Mouse (Mus musculus) limb, embryonic 14.5 days (tissue): ENCODE measurements at regions not wholly inside any gene's neighbourhood (a gene's known extent, or its start where the extent isn't known, plus 50 kb on each side); places are given as distances from the start of the nearest gene placed in this dataset.

Experiments used
- ATAC-seq: fragments of 200-750 bp; cut with Nextera tagmentation; 2 replicates; pipeline ENCODE4 v1.8.0; 2017; ENCODE audit warnings: low read depth, moderate number of reproducible peaks, moderate TSS enrichment; ENCODE audit not compliant: low FRiP score
- DNase-seq: peaks from one replicate; pipeline ENCODE4 v3.0.0-alpha.2; 2015; ENCODE audit warnings: low spot score
- H3K27ac ChIP-seq: fragments of 300-500 bp; sonication (generic); replicated peaks from 2 replicates; pipeline ENCODE4 v1.5.1; 2014; ENCODE audit warnings: low read depth, mild to moderate bottlenecking, low read length, moderate library complexity, mixed read lengths
- H3K27me3 ChIP-seq: fragments of 300-500 bp; sonication (generic); 2 replicates; pipeline ENCODE4 v1.6.1; 2014; ENCODE audit warnings: low read length, mixed read lengths; ENCODE audit not compliant: control insufficient read depth, insufficient read depth
- H3K36me3 ChIP-seq: fragments of 300-500 bp; sonication (generic); 2 replicates; pipeline ENCODE4 v1.6.1; 2014; ENCODE audit warnings: mild to moderate bottlenecking, low read length, moderate library complexity, mixed read lengths; ENCODE audit not compliant: control insufficient read depth, insufficient read depth
- H3K4me1 ChIP-seq: fragments of 300-500 bp; sonication (generic); 2 replicates; pipeline ENCODE4 v1.6.1; 2014; ENCODE audit warnings: antibody characterized with exemption, low read length, mixed read lengths; ENCODE audit not compliant: control insufficient read depth, insufficient read depth
- H3K4me2 ChIP-seq: fragments of 300-500 bp; sonication (generic); replicated peaks from 2 replicates; pipeline ENCODE4 v1.6.1; 2014; ENCODE audit warnings: low read depth, mild to moderate bottlenecking, low read length, moderate library complexity; ENCODE audit not compliant: severe bottlenecking
- H3K4me3 ChIP-seq: fragments of 300-500 bp; sonication (generic); replicated peaks from 2 replicates; pipeline ENCODE4 v1.5.1; 2014; ENCODE audit warnings: low read length
- H3K9ac ChIP-seq: fragments of 300-500 bp; sonication (generic); 2 replicates; pipeline ENCODE4 v1.6.1; 2014; ENCODE audit warnings: mild to moderate bottlenecking, low read depth, low read length, moderate library complexity; ENCODE audit not compliant: severe bottlenecking
- H3K9me3 ChIP-seq: fragments of 300-500 bp; sonication (generic); 2 replicates; pipeline ENCODE4 v1.6.1; 2016; ENCODE audit warnings: low read length; ENCODE audit not compliant: control insufficient read depth
- POLR2A ChIP-seq: fragments of 200-500 bp; IDR thresholded peaks from 2 replicates; pipeline ENCODE4 v1.8.0; 2012; ENCODE audit warnings: inconsistent platforms, mild to moderate bottlenecking, moderate library complexity, borderline replicate concordance; ENCODE audit not compliant: insufficient read depth, insufficient read length; ENCODE audit errors: extremely low read depth
- WGBS: fragments of 180-500 bp; shearing (Covaris S2); extraction: QIAGEN DNeasy Blood & Tissue Kit; methylation state at CpG from one replicate; pipeline ENCODE4 v1.1.7; 2014; 5-methylcytosine and 5-hydroxymethylcytosine counted together

DNA sequence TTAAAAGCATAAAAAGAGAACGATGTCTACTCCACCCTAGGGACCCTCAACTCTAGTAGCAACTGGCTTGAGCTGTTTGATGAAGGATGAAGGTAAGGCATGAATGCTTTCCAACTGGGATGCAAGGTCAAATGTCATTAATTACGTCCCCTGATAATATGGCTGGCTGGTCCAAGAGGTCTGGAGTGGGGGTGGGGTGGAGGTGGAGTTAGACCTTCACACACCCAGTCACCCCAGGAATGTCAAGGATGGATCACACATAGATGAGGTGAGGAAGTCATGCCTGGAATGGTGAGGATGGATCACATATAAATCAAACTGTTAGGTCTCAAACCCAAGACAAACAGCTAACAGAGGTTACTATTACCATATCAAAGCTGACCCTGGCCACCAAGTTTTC lies 177.2 kb upstream of the Jmjd1c start:
- peaks cover 48% of the 10 kb centered on the region for H3K4me1 ChIP-seq
- 76% methylated on average over 2 of the region's 2 CpGs for WGBS
- TF ChIP-seq POLR2A: no peak
- H3K4me2 ChIP-seq: no peak overlapping the region
- DNase-seq (no peak), ATAC-seq (no peak)
- no peaks in the 10 kb centered on the region for H3K27me3 ChIP-seq
- no peak overlapping the region for H3K27ac ChIP-seq
- H3K4me3 ChIP-seq: no peak overlapping the region
- H3K9ac ChIP-seq: no peak overlapping the region
- H3K9me3 ChIP-seq: no peaks in the 10 kb centered on the region
- no peaks in the 10 kb centered on the region for H3K36me3 ChIP-seq

DNA sequence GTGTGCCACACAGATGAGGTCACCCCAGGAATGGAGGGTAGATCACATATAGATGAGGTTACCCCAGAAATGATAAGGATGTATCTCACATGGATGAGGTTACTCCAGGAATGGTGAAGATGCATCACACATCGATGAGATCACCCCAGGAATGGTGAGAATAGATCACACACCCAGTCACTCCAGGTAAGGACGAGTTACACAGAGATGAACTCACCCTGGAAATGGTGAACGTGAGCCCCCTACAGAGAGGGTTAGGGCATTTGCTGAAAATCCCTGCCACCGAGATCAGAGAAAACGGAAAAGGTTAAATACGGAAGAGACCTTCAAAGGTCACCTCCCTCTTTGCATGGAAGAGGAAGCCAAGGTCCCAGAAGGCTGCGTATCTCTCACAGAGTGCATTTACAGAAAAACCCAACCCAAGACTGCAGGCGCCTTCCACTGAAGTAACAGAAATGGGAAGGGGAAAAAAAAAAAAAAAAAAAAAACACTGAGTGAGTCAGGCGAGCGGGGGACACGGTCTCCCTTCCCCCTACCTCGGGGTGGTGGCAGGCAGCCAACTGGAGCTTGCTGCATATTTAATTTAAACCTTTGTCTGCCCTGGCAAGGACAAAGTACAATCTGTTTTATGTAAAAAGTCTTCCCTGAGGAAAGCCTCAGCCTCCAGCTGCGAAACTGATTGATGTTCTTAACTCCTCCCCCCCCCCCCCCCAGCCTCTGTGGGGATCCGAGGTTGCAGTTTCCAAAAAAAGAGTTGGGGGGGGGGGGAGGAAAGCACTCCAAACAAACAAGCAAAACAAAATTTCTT lies 175.8 kb upstream of the Jmjd1c start:
- Histone ChIP-seq H3K4me3 (peak overlapping the region; percentile 15), H3K4me2 (peak overlapping the region; percentile 45), H3K36me3 (no peaks in the 10 kb centered on the region), H3K9me3 (no peaks in the 10 kb centered on the region), H3K27ac (peak overlapping the region; percentile 81), H3K4me1 (peaks cover 37% of the 10 kb centered on the region), H3K27me3 (no peaks in the 10 kb centered on the region), H3K9ac (no peak overlapping the region)
- TF ChIP-seq POLR2A: no peak
- DNase-seq: peak; percentile 97
- under 1% methylated on average over 14 of the region's 14 CpGs for WGBS
- peak; percentile 79 for ATAC-seq

DNA sequence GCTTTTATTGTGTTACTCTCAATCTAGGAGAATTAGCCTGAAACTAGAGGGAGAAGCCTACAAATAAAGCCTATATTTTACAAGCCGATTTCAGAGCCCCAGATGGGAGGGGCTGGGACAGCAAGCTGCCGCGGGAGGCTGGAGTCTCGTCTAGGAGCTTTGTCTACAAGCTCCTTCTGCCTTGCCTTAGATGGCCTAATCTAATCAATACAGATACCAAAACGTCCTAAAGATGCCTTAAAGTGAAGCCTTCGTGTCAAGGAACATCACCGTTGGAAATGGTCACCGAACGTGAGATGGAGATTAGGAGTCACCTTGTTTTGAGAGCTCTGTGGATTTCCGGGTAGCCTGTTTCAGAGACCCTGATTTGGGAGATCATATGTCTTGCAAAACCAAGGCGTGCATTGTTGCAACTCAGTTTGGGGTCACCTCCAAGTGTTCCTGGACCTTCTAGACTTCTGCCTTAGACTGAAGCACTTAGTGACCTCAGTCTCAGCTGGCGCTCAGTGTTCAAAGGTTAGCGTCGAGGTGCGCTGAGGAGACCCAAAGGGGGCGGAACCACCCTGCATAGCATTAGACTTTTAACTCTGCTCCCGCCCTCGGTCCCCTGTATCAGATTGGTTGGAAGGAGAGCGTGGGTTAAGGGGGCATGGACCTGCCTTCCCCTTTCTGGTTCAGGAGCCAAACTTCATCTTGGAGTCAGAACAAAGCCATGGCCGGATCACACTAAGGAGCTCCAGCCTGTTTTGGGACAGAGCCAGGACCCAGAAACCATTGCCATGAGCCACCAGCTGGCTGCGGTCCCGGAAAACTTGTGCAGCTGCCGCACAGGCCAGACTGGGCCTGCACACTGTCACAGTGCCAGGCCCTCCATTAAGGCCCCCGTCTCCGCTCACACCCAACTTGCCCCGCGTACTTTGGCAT lies 174.9 kb upstream of the Jmjd1c start:
- H3K4me2 ChIP-seq: peak overlapping the region; percentile 45
- H3K4me3 ChIP-seq: peak overlapping the region; percentile 15
- H3K4me1 ChIP-seq: peaks cover 32% of the 10 kb centered on the region
- H3K36me3 ChIP-seq: no peaks in the 10 kb centered on the region
- 3% methylated on average over 27 of the region's 27 CpGs for WGBS
- ATAC-seq (peak; percentile 76), DNase-seq (peak; percentile 95)
- H3K9me3 ChIP-seq: no peaks in the 10 kb centered on the region
- no peaks in the 10 kb centered on the region for H3K27me3 ChIP-seq
- no peak overlapping the region for H3K9ac ChIP-seq
- H3K27ac ChIP-seq: peak overlapping the region; percentile 81
- no peak for TF ChIP-seq POLR2A

DNA sequence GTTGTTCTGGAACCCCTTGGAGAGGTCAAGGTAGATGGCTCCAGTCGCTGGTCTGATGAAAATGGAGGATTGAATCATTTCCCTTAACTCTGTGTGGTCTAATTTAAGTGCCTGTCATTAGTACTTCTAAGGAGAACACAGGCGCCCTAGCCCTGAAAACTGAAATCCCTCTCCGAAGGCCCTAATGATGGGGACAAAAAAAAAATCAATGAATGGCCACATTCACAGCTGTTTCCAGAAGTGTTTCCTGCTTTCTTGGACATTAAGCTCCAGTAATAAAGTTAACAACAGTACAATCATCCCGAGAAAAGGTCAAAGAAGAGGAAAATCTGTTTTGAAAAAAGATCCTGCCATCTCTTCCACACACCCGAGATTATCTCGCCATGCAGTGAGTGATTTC lies 174.1 kb upstream of the Jmjd1c start:
- Histone ChIP-seq H3K9ac (no peak overlapping the region), H3K27me3 (no peaks in the 10 kb centered on the region), H3K36me3 (no peaks in the 10 kb centered on the region), H3K27ac (peak overlapping the region; percentile 81), H3K4me1 (peaks cover 32% of the 10 kb centered on the region), H3K9me3 (no peaks in the 10 kb centered on the region), H3K4me3 (peak overlapping the region; percentile 15; the same call in 1 of the 2 replicates), H3K4me2 (peak overlapping the region; percentile 45; the same call in 1 of the 2 replicates)
- no peak for DNase-seq
- WGBS: 20% methylated on average over 6 of the region's 6 CpGs
- ATAC-seq: no peak
- TF ChIP-seq POLR2A: no peak

DNA sequence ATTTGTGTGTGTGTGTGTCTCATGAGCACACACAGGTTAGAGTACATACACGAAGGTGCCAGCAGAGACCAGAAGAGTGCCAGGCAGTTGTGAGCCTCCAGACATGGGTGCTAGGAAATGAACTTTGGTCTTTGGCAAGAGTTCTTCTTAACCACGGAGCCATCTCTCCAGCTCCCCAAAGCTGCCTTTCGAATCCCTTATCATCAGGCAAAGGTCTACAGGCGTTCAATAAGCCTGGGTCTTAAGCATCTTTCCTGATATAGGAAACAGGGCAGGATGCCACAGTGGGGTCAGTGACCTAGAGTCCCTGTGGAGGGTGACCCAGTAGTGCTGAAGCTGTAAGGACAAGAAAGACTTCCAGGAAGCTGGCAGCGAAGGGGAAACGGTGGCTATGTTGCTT lies 173.6 kb upstream of the Jmjd1c start:
- Histone ChIP-seq H3K4me3 (no peak overlapping the region), H3K9me3 (no peaks in the 10 kb centered on the region), H3K27ac (peak overlapping the region; percentile 81; the same call in 1 of the 2 replicates), H3K9ac (no peak overlapping the region), H3K4me1 (peaks cover 32% of the 10 kb centered on the region), H3K36me3 (no peaks in the 10 kb centered on the region), H3K4me2 (no peak overlapping the region), H3K27me3 (no peaks in the 10 kb centered on the region)
- ATAC-seq (no peak), DNase-seq (no peak)
- no peak for TF ChIP-seq POLR2A
- WGBS: 72% methylated on average over 6 of the region's 6 CpGs
